Mouse (Mus musculus) limb, embryonic 15.5 days (tissue): ENCODE results near the gene Fez2. TPM values are rescaled to one million over a fixed set of nuclear protein-coding genes. Genes with fewer than 3 reads are reported as not detected.

Experiments used
- ATAC-seq: fragments of 200-750 bp; cut with Nextera tagmentation; 2 replicates; pipeline ENCODE4 v1.8.0; 2017; ENCODE audit warnings: low read depth, moderate TSS enrichment; ENCODE audit not compliant: insufficient number of reproducible peaks, low FRiP score, low TSS enrichment
- H3K27ac ChIP-seq: fragments of 300-500 bp; sonication (generic); 2 replicates; pipeline ENCODE4 v1.5.1; 2015; ENCODE audit warnings: moderate library complexity, mild to moderate bottlenecking, inconsistent platforms
- H3K27me3 ChIP-seq: fragments of 300-500 bp; sonication (generic); 2 replicates; pipeline ENCODE4 v1.6.1; 2015; ENCODE audit warnings: inconsistent platforms
- H3K36me3 ChIP-seq: fragments of 300-500 bp; sonication (generic); 2 replicates; pipeline ENCODE4 v1.6.1; 2015; ENCODE audit warnings: inconsistent platforms
- H3K4me1 ChIP-seq: fragments of 300-500 bp; sonication (generic); 2 replicates; pipeline ENCODE4 v1.6.1; 2015; ENCODE audit warnings: inconsistent platforms
- H3K4me2 ChIP-seq: fragments of 300-500 bp; sonication (generic); 2 replicates; pipeline ENCODE4 v1.6.1; 2015; ENCODE audit warnings: mild to moderate bottlenecking, inconsistent platforms
- H3K4me3 ChIP-seq: fragments of 300-500 bp; sonication (generic); 2 replicates; pipeline ENCODE4 v1.5.1; 2015; ENCODE audit warnings: mild to moderate bottlenecking, inconsistent platforms
- H3K9ac ChIP-seq: fragments of 300-500 bp; sonication (generic); 2 replicates; pipeline ENCODE4 v1.6.1; 2015; ENCODE audit warnings: inconsistent platforms
- H3K9me3 ChIP-seq: fragments of 300-500 bp; sonication (generic); 2 replicates; pipeline ENCODE4 v1.6.1; 2016; ENCODE audit warnings: inconsistent platforms
- WGBS: fragments of 180-500 bp; shearing (Covaris S2); methylation state at CpG from one replicate; pipeline ENCODE4 v1.1.7; 2015; 5-methylcytosine and 5-hydroxymethylcytosine counted together
- polyA plus RNA-seq: library from polyadenylated mRNA; unstranded; fragments of >200 nt; fragmentation: Nextera tagmentation; extraction: Ambion mirVana; gene quantifications from 2 replicates; pipeline ENCODE4 v1.2.1, GENCODE M21; 2015

Gene Fez2
- polyA plus RNA-seq, 1 experiment from 2014 or later = 38.7 TPM

DNA sequence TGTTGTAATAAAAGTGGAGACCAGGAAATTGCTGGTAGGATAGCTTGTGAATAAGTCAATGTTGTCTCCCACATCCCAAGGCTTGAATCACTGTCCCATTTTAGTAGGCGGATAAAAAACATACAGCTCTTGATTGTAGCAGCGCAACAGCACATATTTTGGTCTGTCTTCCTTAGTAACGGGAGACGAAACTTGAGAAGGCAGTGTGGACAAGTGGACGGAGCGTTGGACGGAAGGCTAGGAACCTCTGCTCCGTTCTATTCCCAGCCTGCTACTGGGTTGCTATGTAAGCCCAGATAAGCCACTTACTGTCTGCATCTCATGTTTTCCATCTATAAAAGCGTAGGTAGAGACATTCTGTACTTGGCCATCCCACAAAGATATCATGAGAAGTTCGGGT is 84.7 kb downstream of the Fez2 start:
- 88% methylated on average over 10 of the region's 10 CpGs for WGBS
- no peak overlapping the region for H3K27ac ChIP-seq
- H3K4me3 ChIP-seq = no peak overlapping the region
- no peaks in the 10 kb centered on the region for H3K4me1 ChIP-seq
- H3K27me3 ChIP-seq = no peaks in the 10 kb centered on the region
- peaks cover 14% of the 10 kb centered on the region; the same call in 1 of the 2 replicates for H3K36me3 ChIP-seq
- H3K9ac ChIP-seq = no peak overlapping the region
- no peaks in the 10 kb centered on the region for H3K9me3 ChIP-seq
- H3K4me2 ChIP-seq = no peak overlapping the region
- no peak for ATAC-seq

GRCm38 (mm10) chr17:78331438-78331837 is 86.5 kb downstream of the Fez2 start:
- no peak overlapping the region for H3K4me2 ChIP-seq
- WGBS = 73% methylated on average over 8 of the region's 8 CpGs
- no peaks in the 10 kb centered on the region for H3K4me1 ChIP-seq
- no peak overlapping the region for H3K4me3 ChIP-seq
- no peaks in the 10 kb centered on the region for H3K9me3 ChIP-seq
- no peak for ATAC-seq
- H3K36me3 ChIP-seq = peaks cover 11% of the 10 kb centered on the region; the same call in 1 of the 2 replicates
- H3K27me3 ChIP-seq = no peaks in the 10 kb centered on the region
- H3K27ac ChIP-seq = no peak overlapping the region
- H3K9ac ChIP-seq = no peak overlapping the region

GRCm38 (mm10) chr17:78328287-78328686 is 89.7 kb downstream of the Fez2 start:
- H3K4me1 ChIP-seq = no peaks in the 10 kb centered on the region
- ATAC-seq = no peak
- WGBS = 18% methylated on average over 3 of the region's 3 CpGs

GRCm38 (mm10) chr17:78327187-78327586 is 90.8 kb downstream of the Fez2 start:
- no peaks in the 10 kb centered on the region for H3K9me3 ChIP-seq
- ATAC-seq = no peak

More at GRCm38 (mm10) chr17:78328287-78328686, 89.7 kb downstream of the Fez2 start:
- no peak overlapping the region for H3K4me3 ChIP-seq
- no peak overlapping the region for H3K27ac ChIP-seq
- 0 out of 2 replicates have a peak, but pooled peaks cover 5% of the 10 kb centered on the region for H3K36me3 ChIP-seq
- H3K9ac ChIP-seq = no peak overlapping the region
- no peaks in the 10 kb centered on the region for H3K27me3 ChIP-seq
- no peaks in the 10 kb centered on the region for H3K9me3 ChIP-seq
- no peak overlapping the region for H3K4me2 ChIP-seq

DNA sequence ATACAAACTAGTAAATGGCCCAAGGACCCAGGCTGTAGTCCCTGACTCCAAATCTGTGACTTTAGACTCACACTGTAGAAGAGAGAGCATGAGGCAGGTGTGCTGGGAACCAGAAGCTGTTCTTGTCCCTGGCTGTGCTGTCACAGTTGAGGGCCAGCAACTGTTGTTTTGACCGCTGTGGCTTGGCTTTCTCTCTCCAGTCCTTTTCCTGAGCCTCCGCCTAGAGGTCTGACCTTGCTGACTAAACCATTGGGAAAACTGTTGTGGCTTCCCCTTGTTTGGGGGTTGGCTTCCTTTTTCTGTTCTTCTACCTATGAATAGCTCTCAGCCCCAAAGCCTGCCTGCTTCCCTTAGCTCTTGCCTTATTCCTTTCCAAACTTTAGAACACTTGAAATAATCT is 91.6 kb downstream of the Fez2 start:
- no peak overlapping the region for H3K4me3 ChIP-seq
- WGBS = 89% methylated on average over 2 of the region's 2 CpGs
- ATAC-seq = no peak
- peaks cover 9% of the 10 kb centered on the region for H3K4me1 ChIP-seq
- H3K27ac ChIP-seq = no peak overlapping the region
- H3K36me3 ChIP-seq = 0 out of 2 replicates have a peak, but pooled peaks cover 5% of the 10 kb centered on the region
- no peaks in the 10 kb centered on the region for H3K9me3 ChIP-seq
- H3K27me3 ChIP-seq = no peaks in the 10 kb centered on the region
- H3K4me2 ChIP-seq = no peak overlapping the region
- no peak overlapping the region for H3K9ac ChIP-seq

More at GRCm38 (mm10) chr17:78327187-78327586, 90.8 kb downstream of the Fez2 start:
- H3K4me3 ChIP-seq = no peak overlapping the region
- 0 out of 2 replicates have a peak, but pooled peaks cover 5% of the 10 kb centered on the region for H3K36me3 ChIP-seq
- H3K27ac ChIP-seq = no peak overlapping the region
- H3K27me3 ChIP-seq = no peaks in the 10 kb centered on the region
- H3K4me1 ChIP-seq = peaks cover 8% of the 10 kb centered on the region
- no peak overlapping the region for H3K4me2 ChIP-seq
- H3K9ac ChIP-seq = no peak overlapping the region
- 82% methylated on average over 4 of the region's 4 CpGs for WGBS

DNA sequence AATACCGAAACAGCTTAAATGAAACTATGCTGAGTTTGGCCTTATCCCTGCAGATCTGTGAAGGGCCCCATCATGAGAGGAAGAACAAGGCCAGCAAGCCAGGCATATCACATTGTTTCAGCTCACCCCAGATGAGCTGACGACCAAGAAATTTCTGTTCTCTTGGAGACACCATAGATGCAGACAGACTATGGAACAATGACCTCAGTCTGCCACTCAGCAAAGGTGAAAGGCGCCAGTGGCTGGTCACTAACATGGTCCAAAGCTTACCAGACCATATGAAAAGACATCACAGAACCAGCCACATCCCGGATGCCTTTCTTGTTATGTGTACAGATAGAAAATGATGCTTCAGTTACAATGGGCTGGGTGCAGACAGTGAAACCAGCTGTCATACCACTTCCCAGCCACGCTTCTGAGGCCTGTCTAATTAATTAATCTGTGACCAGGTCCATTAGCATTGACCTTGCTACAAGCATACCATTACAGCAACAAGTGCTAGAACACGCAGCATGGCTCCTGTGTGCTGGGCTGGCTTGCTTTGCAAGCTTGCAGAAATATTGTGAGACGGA is 92.1 kb downstream of the Fez2 start:
- no peak for ATAC-seq
- H3K27me3 ChIP-seq = no peaks in the 10 kb centered on the region
- 83% methylated on average over 7 of the region's 7 CpGs for WGBS

DNA sequence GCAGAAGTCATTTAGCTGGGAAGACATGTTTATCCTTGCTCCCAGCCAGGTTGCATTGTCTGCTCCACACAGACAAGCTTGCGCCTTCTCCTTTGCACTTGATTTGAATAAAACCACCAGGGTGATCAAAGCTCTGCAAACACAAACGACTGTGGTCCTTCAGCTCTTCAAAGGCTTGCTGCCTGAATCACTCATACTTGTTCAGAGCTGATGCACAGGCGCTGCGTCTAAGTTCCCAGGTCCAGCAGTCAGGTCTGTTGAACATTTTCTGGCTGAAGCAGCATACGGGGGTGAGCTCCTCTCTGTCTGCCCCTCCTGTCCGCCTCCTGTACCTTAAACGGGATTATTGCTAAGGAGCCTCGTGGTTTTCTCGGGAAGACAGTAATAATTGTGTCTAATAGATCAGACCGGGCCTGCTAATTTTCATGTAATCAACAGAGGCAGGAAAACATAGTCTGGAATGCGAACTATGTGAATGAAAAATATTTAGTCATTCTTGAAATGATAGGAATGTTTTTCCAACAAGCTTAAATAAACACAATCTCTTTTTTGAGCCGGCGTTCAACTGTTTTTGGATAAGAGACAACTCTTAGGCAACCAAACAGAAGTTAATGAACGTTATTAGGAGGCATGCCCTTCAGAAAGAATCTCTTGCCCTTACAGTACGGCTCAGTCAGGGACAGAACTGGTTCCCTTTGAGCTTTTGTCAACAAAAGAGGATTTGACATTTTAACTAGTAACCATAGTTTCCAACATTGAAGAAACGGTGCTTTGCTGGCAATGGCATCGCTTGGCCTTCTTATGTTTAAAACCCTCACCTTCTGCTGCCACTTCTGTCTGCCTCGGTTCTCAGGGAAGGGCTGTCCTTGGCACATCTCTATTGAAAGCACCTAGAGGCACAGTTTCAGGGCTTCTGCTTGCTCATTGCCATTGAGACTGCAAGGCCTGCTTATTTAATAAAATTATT is 95.3 kb downstream of the Fez2 start:
- ATAC-seq = no peak
- Histone ChIP-seq H3K4me2 (no peak overlapping the region), H3K27me3 (no peaks in the 10 kb centered on the region), H3K4me1 (peaks cover 9% of the 10 kb centered on the region), H3K9ac (no peak overlapping the region), H3K36me3 (peaks cover 23% of the 10 kb centered on the region), H3K27ac (no peak overlapping the region), H3K4me3 (no peak overlapping the region), H3K9me3 (no peaks in the 10 kb centered on the region)
- 43% methylated on average over 18 of the region's 18 CpGs for WGBS

More for the DNA sequence above, 92.1 kb downstream of the Fez2 start:
- no peak overlapping the region for H3K4me3 ChIP-seq
- H3K27ac ChIP-seq = no peak overlapping the region
- H3K9me3 ChIP-seq = no peaks in the 10 kb centered on the region
- 0 out of 2 replicates have a peak, but pooled peaks cover 5% of the 10 kb centered on the region for H3K36me3 ChIP-seq
- no peak overlapping the region for H3K9ac ChIP-seq
- H3K4me1 ChIP-seq = peaks cover 9% of the 10 kb centered on the region
- no peak overlapping the region for H3K4me2 ChIP-seq

DNA sequence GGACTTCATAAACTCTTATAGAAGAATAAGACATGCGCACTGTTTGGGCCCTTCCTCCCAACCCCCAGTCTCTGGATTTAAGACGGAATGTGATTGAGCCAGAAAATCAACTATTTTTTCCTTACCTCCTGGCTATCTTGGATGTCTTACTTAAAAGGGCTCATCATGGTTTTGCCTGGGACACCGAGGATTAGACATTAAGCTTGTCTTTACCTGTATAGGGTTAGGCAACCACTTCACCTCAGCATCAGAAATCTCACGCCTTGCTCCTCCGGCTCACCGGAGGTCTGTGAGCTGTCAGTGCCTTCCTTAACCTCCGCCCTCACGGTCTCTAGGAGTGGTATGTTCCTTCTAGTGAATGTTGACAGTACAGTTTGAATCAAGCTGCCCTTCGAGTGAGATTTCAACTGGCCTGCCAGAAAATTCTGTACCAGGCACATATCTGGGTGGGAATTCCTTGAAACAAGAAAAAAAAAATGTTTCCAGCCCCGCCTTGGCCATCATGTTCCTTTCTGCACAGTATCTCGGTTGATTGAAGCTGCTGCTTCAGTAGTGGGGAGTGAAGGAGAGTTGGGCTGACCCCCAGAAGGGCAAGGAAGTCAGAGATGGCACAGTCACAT is 96.6 kb downstream of the Fez2 start:
- Histone ChIP-seq H3K36me3 (peaks cover 26% of the 10 kb centered on the region), H3K4me1 (peaks cover 9% of the 10 kb centered on the region), H3K4me2 (no peak overlapping the region), H3K9ac (no peak overlapping the region), H3K27me3 (no peaks in the 10 kb centered on the region), H3K27ac (no peak overlapping the region), H3K4me3 (no peak overlapping the region), H3K9me3 (no peaks in the 10 kb centered on the region)
- ATAC-seq = no peak
- WGBS = 71% methylated on average over 11 of the region's 11 CpGs

Other genes with a start within 250 kb of the Fez2 start
- gene Crim1, start 217.9 kb downstream of the Fez2 start, polyA plus RNA-seq = 5.3 and 7.0 TPM in 2 replicates
- gene Vit, start 89.9 kb upstream of the Fez2 start, polyA plus RNA-seq = 1.5 and 1.9 TPM in 2 replicates